Mouse (Mus musculus): ENCODE measurements around the gene Camk2n2.
A peak's percentile ranks its signal among the peaks of the same experiment; 100 is the strongest.
"Not testable (repeated sequence)": the region's sequence is repeated elsewhere in the genome, so short reads cannot be mapped to it uniquely, and the experiment has no call there.

The Camk2n2 gene

GRCm38 (mm10) chr16:20621191-20621990 lies at the start of gene Camk2n2:
Gene Camk2n2, minus strand, starts transcription at chr16:20621287.
- peak; percentile 32 for DNase-seq (ENCODE audit: low read depth, low spot score)

GRCm38 (mm10) chr16:20670291-20670690 lies 49.2 kb upstream of the Camk2n2 start:
- no peak for DNase-seq (ENCODE audit: low read depth, low spot score)

- DNase-seq (ENCODE audit: low read depth, low spot score): not testable (repeated sequence)
Observed at GRCm38 (mm10) chr16:20668013-20668412, 46.9 kb upstream of the Camk2n2 start, which contains the start of gene Eif4g1. Gene Eif4g1, plus strand, starts transcription at chr16:20668313.

- DNase-seq (ENCODE audit: low read depth, low spot score): no peak
Observed at GRCm38 (mm10) chr16:20657661-20658060, 36.6 kb upstream of the Camk2n2 start.

DNA sequence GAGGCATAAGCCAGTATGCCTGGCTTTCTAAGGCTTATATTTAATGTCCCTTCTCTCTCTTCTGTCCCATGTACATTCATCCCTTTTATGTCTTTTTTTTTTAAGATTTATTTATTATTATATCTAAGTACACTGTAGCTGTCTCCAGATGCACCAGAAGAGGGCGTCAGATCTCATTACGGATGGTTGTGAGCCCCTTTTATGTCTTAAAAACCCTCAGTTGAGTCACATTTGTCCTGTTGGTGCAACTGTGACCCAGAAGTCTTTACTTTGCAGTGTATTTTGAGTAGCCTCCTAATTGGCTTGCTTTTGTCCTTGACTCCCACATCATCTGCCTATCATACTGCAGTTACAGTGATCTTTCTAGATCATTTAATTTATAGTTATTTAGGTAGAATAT lies 32.2 kb upstream of the Camk2n2 start:
- DNase-seq (ENCODE audit: low read depth, low spot score): no peak

DNA sequence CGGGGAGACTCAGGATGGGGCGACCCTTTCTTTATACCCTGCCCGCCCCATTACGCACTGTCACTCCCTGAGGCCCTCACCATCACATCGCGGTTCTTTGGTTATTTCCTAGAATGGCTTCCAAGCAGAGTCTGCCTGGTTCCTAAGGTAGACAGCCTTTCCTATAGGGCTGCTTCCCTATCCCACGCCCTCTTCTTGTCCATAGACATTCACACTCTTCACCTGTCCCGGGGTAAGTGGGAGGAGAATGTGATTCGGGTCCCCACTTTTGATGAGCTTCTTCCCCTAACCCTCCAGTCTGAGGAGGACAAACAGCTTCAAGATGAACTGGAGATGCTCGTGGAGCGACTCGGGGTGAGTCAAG lies 30.8 kb upstream of the Camk2n2 start:
- DNase-seq (ENCODE audit: low read depth, low spot score): no peak

DNA sequence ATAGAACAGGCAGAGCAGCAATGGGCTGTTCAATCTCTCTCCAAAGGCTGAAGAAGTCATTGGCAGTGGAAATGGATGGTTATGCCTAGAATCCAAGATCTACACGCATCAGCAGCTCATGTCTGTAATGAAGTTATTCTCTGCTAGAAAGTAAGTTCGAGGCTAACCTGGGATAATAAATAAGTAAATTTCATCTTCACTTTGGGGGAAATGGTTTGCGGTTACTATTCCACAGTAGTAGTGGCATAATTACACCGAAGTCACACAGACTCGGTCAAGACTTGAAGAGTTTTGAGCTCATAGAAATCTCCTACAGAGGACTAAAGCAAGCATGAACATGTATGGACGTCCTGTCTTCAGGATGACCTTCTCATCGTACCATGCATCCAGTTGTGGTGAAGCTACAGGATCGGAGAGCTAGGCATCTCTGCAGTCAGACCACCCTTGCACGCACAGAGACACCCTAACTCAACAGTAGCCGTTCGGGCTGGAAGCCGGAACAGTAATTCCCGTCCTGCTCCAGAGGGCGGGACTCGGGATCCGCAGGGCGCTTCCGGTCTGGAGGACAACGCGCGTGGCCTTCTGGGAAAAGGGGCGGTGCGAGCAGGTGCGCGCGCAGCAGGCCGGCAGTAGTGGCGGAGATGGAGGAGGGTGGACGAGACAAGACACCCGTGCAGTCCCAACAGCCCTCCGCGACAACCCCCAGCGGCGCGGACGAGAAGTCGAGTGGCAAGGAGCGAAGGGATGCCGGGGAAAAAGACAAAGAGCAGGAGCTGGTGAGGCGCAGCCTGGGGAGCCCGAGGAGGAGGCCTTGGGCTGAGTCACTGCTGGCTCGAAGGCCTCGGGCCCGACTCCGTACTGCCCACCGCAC lies 30.2 kb upstream of the Camk2n2 start, which contains the start of gene Psmd2:
TSS of gene Psmd2 (plus strand) at position 577 of the 871 bp plus-strand sequence.
- DNase-seq (ENCODE audit: low read depth, low spot score): peak; percentile 96

- no peak for DNase-seq (ENCODE audit: low read depth, low spot score)
Observed at GRCm38 (mm10) chr16:20643911-20644310, 22.8 kb upstream of the Camk2n2 start.

DNA sequence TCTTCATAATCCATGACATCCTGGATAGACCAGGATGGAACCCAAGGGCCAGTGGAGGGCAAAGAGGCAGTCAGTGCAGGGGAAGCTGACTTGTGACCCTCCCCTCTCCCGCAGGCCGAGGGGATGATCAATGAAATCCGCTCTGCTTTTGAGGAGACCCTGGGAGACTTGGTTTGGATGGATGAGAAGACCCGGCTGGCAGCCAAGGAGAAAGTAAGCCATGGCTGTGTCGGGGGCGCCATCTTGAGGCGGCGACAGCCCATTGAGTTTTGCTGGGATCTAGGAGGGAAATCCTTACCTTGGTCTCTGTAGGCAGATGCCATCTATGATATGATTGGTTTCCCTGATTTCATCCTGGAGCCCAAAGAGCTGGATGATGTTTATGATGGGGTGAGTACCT lies 21.1 kb upstream of the Camk2n2 start:
- peak; percentile 60 for DNase-seq (ENCODE audit: low read depth, low spot score)

DNA sequence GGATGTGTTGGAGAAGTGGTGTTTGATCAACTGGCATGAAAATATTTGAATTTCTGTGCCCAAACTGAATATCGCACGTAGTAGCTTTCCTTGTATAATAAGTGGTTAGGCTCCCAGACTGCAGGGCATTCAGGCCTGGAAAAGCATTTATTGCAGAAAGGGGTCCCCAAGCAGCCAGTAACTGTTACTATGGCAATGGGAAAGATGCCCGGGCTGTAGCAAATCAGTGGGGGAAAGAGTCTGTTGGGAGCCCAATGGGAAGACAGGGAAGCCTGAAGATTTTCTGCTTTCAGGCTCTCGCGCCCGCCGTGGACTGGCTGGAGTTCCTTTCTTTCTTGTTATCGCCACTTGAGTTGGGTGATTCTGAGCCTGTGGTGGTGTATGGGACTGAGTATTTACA lies 17.3 kb upstream of the Camk2n2 start:
- DNase-seq (ENCODE audit: low read depth, low spot score): no peak

- DNase-seq (ENCODE audit: low read depth, low spot score): no peak
Observed at GRCm38 (mm10) chr16:20637410-20637809, 16.3 kb upstream of the Camk2n2 start.

- DNase-seq (ENCODE audit: low read depth, low spot score): no peak
Observed at GRCm38 (mm10) chr16:20629731-20630634, 8.9 kb upstream of the Camk2n2 start, which contains the start of gene Ece2. Gene Ece2, plus strand, starts transcription at chr16:20629828.

- no peak for DNase-seq (ENCODE audit: low read depth, low spot score)
Observed at GRCm38 (mm10) chr16:20628871-20629391, 7.8 kb upstream of the Camk2n2 start.

DNA sequence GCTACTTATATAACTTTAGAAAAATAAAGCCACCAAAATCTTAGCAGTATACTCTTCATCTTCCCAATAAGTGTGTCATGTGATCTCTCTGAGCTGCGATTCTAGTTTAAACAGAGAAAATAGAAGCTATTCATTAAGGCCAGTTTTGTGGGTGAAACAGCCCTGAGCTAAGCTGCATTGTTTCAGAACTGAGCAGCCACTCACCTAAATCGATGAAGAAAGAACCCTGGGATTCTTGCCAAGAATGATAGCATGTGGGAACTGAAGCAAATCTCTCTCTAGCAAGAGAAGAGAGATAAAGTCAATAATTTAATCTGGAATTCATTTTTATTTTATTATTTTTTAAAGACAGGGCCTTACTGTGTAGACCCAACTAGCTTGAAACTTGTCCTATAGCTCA lies 2.1 kb upstream of the Camk2n2 start:
- DNase-seq (ENCODE audit: low read depth, low spot score): no peak

DNA sequence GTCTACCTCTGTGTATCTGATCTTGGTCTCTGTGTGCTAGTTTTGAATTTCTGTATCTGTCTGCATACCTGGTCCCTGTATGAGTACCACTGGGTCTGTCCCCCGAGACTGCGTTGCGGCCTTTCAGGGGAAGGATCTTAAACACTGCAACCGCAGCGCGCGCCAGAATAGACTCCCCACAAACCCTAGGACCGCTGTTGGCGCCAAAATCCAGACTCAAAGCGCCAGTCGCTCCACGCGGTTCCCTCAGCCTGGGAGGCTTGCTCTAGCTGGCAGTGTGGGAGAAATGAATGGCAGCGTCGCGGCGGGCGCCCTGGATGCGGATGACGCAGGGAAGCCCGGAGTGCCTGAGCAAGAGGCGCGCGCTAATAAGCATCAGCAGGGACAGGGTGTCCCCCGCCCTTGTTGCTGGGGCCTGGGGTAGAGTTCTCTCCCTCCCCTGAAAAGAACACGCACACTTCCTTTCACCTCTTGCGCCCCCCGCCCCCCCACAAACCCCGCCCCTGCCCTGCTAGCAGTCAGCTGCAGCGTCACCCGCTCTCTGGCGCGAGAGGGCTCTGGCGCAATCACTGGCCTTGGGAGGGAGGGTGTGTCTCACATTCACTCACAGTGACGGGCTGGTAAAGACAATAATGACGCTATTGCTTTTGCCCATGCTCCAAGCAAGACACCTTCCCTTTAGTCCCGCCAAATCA lies 1.1 kb upstream of the Camk2n2 start:
- peak; percentile 91 for DNase-seq (ENCODE audit: low read depth, low spot score)

DNA sequence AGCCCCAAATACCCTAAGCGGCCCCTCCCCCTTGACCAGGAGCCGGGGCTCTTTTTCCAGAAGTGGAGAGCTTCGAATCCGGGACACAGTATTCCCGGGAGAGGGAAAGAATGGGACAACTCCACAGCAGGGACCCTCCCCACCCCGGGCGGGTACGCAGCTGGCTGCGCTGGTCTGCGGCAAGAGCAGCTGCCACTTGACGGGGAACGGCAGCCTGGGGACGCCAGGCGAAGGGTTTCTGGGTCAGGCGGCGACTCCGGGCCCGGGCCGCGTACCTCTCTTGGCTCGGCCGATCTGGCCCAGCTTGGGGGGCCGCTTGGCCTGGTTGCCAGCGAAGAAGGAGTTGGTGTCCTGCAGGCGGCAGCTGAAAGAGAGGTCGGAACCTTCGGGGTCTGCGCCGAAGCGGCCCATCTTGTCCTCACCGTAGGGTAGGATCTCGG lies 316 bp downstream of the Camk2n2 start:
- DNase-seq (ENCODE audit: low read depth, low spot score): no peak

- no peak for DNase-seq (ENCODE audit: low read depth, low spot score)
Observed at GRCm38 (mm10) chr16:20620399-20620735, 720 bp downstream of the Camk2n2 start.

DNA sequence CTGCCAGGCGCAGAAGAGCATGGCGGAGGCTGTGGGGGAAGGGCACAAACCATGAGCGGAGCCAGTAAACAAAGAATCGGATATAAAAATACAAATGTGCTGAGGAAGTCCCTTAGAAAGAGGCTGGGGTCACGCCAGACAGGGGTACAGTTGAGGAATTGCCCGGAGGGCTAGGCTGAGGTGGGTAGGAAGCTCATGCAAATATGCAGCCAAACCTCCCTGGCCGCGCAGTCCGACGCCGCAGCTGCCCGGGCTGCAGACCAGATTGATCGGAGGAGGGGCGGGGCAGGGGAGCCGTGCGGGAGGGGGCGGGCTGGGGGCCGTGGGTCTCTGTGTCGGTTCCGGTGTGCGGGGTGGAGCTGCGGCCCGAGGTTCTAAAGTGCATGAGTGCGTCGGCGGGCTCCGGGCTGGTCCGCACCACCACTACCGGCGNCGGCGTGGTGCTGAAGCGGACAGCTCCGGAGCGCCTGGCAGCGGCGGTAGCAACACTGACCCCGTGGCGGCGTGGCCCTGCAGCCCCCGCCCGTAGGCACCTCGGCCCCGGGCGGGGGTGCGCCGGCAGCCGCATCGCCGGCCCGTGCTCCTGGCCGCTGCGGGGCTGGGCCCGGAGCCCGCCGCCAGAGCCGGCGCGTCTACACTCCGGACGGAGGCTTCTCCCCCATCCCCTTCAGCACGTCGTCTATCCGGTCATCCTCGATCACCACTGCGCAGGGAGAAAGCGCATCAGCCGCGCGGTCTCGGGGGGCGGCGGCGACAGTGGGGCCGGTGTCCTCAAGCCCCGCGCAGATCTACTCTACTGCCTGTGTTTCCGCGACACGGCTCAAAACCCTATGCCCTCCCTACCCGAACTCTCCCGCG lies 1.3 kb downstream of the Camk2n2 start:
- DNase-seq (ENCODE audit: low read depth, low spot score): no peak

DNA sequence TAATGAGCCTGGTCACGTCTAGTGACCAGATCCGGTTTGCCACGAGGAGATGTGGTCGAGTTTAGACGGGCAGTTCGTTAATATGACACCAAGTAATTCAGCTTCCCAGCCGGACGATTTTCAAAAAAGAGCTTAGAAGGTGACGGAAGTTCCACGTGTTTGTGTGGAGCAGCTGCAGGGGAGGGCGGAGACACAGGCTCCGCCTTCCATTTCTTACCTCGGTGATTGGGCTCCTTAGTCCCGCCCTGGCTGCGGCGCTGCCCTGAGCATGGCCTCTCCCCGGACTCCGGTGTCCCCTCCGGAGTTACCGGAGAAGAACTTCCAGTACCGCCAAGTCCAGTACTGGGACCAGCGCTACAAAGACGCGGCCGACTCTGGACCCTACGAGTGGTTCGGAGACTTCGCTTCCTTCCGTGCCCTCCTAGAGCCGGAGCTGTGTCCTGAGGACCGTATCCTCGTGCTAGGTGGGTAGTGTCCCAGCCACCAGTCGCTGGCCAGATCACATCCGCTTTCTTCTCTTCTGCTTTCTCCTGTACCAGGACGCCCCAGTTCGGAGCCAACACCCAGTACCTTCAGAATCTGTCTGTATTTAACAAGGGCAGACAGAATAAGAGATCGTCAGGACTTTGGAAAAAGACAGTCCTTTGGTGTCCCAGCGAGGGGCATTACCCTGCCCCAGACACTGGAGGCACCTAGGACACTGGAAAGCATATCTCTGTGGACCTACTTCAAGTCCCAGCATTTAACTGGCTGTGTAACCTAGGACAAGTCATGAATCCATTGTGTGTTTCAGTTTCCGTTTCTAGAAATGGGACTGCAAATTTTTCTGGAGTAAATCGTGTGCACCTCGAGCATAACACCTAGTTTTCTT lies 9.5 kb downstream of the Camk2n2 start, which contains the start of the genes Eef1akmt4, Gm49333 and Alg3:
TSS of gene Eef1akmt4 (plus strand) at position 237 of the 871 bp plus-strand sequence.
TSS of gene Gm49333 (plus strand) at position 254 of the 871 bp plus-strand sequence.
TSS of gene Alg3 (minus strand) at position 379 of the 871 bp plus-strand sequence.
- peak; percentile 95 for DNase-seq (ENCODE audit: low read depth, low spot score)
